Mouse (Mus musculus) megakaryocyte, embryonic 14.5 days (primary cell): Measurements from ENCODE around the gene Cd300ld4.

Source experiments
- FLI1 ChIP-seq: IDR thresholded peaks from 2 replicates; pipeline ENCODE4 v1.6.1; 2012; ENCODE audit warnings: low read length, inconsistent platforms, mixed read lengths
- GATA1 ChIP-seq: IDR thresholded peaks from 3 replicates; pipeline ENCODE4 v1.6.1; 2012; ENCODE audit warnings: mixed read lengths, low read length, inconsistent platforms, borderline replicate concordance

DNA sequence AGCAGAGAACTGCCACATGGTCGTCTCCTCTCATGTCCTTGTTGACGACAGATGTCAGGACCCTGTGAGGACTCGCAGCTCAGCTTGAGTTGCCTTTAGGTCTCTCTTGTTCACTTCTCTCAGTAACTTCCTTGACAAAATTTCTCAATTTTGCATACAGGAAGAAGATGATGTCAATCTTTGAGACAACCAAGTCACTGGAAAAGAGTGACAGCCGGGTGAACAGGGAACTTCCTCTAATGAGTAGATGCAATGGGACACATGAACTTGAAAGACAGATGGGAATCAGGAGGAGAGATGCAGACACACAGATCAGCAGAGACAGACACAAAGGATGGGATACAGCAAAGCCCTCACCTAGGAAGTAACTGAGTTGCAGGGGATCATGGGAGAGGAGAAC is 37.0 kb downstream of the Cd300ld4 start, which contains the start of gene Cd300ld:
- TF ChIP-seq GATA1 (no peak), FLI1 (no peak)
